Mouse (Mus musculus): ENCODE data around the gene Cecr2. TPM values are rescaled to one million over a fixed set of nuclear protein-coding genes. Genes with fewer than 3 reads are reported as not detected.
A peak's percentile ranks its signal among the peaks of the same experiment; 100 is the strongest.

Gene Cecr2
- polyA plus RNA-seq (2012; rRNA removed), result 2.3 and 2.5 TPM in 2 replicates

- no peaks in the 10 kb centered on the region for H3K4me1 ChIP-seq (ENCODE audit: control insufficient read depth, insufficient read depth, low read length)
- peak within 1 kb of the TSS; percentile 87 for H3K27ac ChIP-seq (ENCODE audit: insufficient read depth, low read length)
- TF ChIP-seq POLR2A (IDR thresholded peaks at IDR 0.05; ENCODE audit: extremely low read depth, insufficient read depth, low read length) (no peak), CTCF (IDR thresholded peaks at IDR 0.05; ENCODE audit: extremely low read depth, insufficient read depth, low read length) (no peak)
- peak within 1 kb of the TSS; percentile 51 for H3K4me3 ChIP-seq (ENCODE audit: insufficient read depth, low read length)
These were observed at the start of gene Cecr2 for GRCm38 (mm10) chr6:120665816-120666760. Gene Cecr2 (plus strand): TSS chr6:120666369.

- TF ChIP-seq CTCF (IDR thresholded peaks at IDR 0.05; ENCODE audit: extremely low read depth, insufficient read depth, low read length) (no peak), POLR2A (IDR thresholded peaks at IDR 0.05; ENCODE audit: extremely low read depth, insufficient read depth, low read length) (no peak)
- no peak overlapping the region for H3K4me3 ChIP-seq (ENCODE audit: insufficient read depth, low read length)
- no peaks in the 10 kb centered on the region for H3K4me1 ChIP-seq (ENCODE audit: control insufficient read depth, insufficient read depth, low read length)
- H3K27ac ChIP-seq (ENCODE audit: insufficient read depth, low read length), result no peak overlapping the region
These were observed 48.6 kb upstream of the Cecr2 start for GRCm38 (mm10) chr6:120617586-120617985.

- H3K4me1 ChIP-seq (ENCODE audit: control insufficient read depth, insufficient read depth, low read length), result no peaks in the 10 kb centered on the region
- TF ChIP-seq CTCF (IDR thresholded peaks at IDR 0.05; ENCODE audit: extremely low read depth, insufficient read depth, low read length), result no peak
- TF ChIP-seq POLR2A (IDR thresholded peaks at IDR 0.05; ENCODE audit: extremely low read depth, insufficient read depth, low read length), result no peak
- H3K4me3 ChIP-seq (ENCODE audit: insufficient read depth, low read length), result no peak overlapping the region
- H3K27ac ChIP-seq (ENCODE audit: insufficient read depth, low read length), result no peak overlapping the region
These were observed 47.4 kb upstream of the Cecr2 start for GRCm38 (mm10) chr6:120618518-120619402.

- TF ChIP-seq CTCF (IDR thresholded peaks at IDR 0.05; ENCODE audit: extremely low read depth, insufficient read depth, low read length) (no peak), POLR2A (IDR thresholded peaks at IDR 0.05; ENCODE audit: extremely low read depth, insufficient read depth, low read length) (no peak)
- H3K4me3 ChIP-seq (ENCODE audit: insufficient read depth, low read length), result no peak overlapping the region
- H3K27ac ChIP-seq (ENCODE audit: insufficient read depth, low read length), result no peak overlapping the region
- no peaks in the 10 kb centered on the region for H3K4me1 ChIP-seq (ENCODE audit: control insufficient read depth, insufficient read depth, low read length)
These were observed 46.0 kb upstream of the Cecr2 start for GRCm38 (mm10) chr6:120620193-120620592.

- Histone ChIP-seq H3K27ac (ENCODE audit: insufficient read depth, low read length) (no peak overlapping the region), H3K4me1 (ENCODE audit: control insufficient read depth, insufficient read depth, low read length) (no peaks in the 10 kb centered on the region), H3K4me3 (ENCODE audit: insufficient read depth, low read length) (no peak overlapping the region)
- no peak for TF ChIP-seq POLR2A (IDR thresholded peaks at IDR 0.05; ENCODE audit: extremely low read depth, insufficient read depth, low read length)
- TF ChIP-seq CTCF (IDR thresholded peaks at IDR 0.05; ENCODE audit: extremely low read depth, insufficient read depth, low read length), result no peak
These were observed 41.1 kb upstream of the Cecr2 start for GRCm38 (mm10) chr6:120625081-120625480.

- Histone ChIP-seq H3K4me3 (ENCODE audit: insufficient read depth, low read length) (no peak overlapping the region), H3K27ac (ENCODE audit: insufficient read depth, low read length) (no peak overlapping the region), H3K4me1 (ENCODE audit: control insufficient read depth, insufficient read depth, low read length) (no peaks in the 10 kb centered on the region)
- TF ChIP-seq POLR2A (IDR thresholded peaks at IDR 0.05; ENCODE audit: extremely low read depth, insufficient read depth, low read length) (no peak), CTCF (IDR thresholded peaks at IDR 0.05; ENCODE audit: extremely low read depth, insufficient read depth, low read length) (no peak)
These were observed 39.1 kb upstream of the Cecr2 start for GRCm38 (mm10) chr6:120627096-120627495.

- no peaks in the 10 kb centered on the region for H3K4me1 ChIP-seq (ENCODE audit: control insufficient read depth, insufficient read depth, low read length)
- TF ChIP-seq POLR2A (IDR thresholded peaks at IDR 0.05; ENCODE audit: extremely low read depth, insufficient read depth, low read length) (no peak), CTCF (IDR thresholded peaks at IDR 0.05; ENCODE audit: extremely low read depth, insufficient read depth, low read length) (no peak)
- no peak overlapping the region for H3K4me3 ChIP-seq (ENCODE audit: insufficient read depth, low read length)
These were observed 37.2 kb upstream of the Cecr2 start for GRCm38 (mm10) chr6:120628963-120629362.

GRCm38 (mm10) chr6:120635391-120636028 is 30.7 kb upstream of the Cecr2 start:
- no peak for TF ChIP-seq CTCF (IDR thresholded peaks at IDR 0.05; ENCODE audit: extremely low read depth, insufficient read depth, low read length)
- TF ChIP-seq POLR2A (IDR thresholded peaks at IDR 0.05; ENCODE audit: extremely low read depth, insufficient read depth, low read length), result no peak
- no peak overlapping the region for H3K27ac ChIP-seq (ENCODE audit: insufficient read depth, low read length)
- H3K4me1 ChIP-seq (ENCODE audit: control insufficient read depth, insufficient read depth, low read length), result no peaks in the 10 kb centered on the region
- no peak overlapping the region for H3K4me3 ChIP-seq (ENCODE audit: insufficient read depth, low read length)

More at GRCm38 (mm10) chr6:120628963-120629362, 37.2 kb upstream of the Cecr2 start:
- no peak overlapping the region for H3K27ac ChIP-seq (ENCODE audit: insufficient read depth, low read length)

GRCm38 (mm10) chr6:120639547-120639946 is 26.6 kb upstream of the Cecr2 start:
- H3K27ac ChIP-seq (ENCODE audit: insufficient read depth, low read length), result no peak overlapping the region
- TF ChIP-seq CTCF (IDR thresholded peaks at IDR 0.05; ENCODE audit: extremely low read depth, insufficient read depth, low read length), result no peak
- TF ChIP-seq POLR2A (IDR thresholded peaks at IDR 0.05; ENCODE audit: extremely low read depth, insufficient read depth, low read length), result no peak
- H3K4me3 ChIP-seq (ENCODE audit: insufficient read depth, low read length), result no peak overlapping the region
- no peaks in the 10 kb centered on the region for H3K4me1 ChIP-seq (ENCODE audit: control insufficient read depth, insufficient read depth, low read length)

All from cortical plate, adult 2 months (tissue).